Mouse (Mus musculus) G1E (cell line): ENCODE measurements at regions not wholly inside any gene's neighbourhood (a gene's known extent, or its start where the extent isn't known, plus 50 kb on each side); places are given as distances from the start of the nearest gene placed in this dataset.

Experiments
- ATAC-seq: 2 replicates; pipeline ENCODE4 v1.8.0; 2016; ENCODE audit warnings: mild to moderate bottlenecking; ENCODE audit not compliant: insufficient number of reproducible peaks, poor library complexity, low FRiP score, severe bottlenecking; ENCODE audit errors: extremely low read depth
- DNase-seq: peaks from one replicate; pipeline ENCODE4 v3.0.0; 2012; ENCODE audit warnings: low spot score
- H3K27me3 ChIP-seq: 2 replicates; pipeline ENCODE4 v1.6.1; 2012; ENCODE audit warnings: mild to moderate bottlenecking, low read length, inconsistent platforms; ENCODE audit not compliant: insufficient read depth
- H3K36me3 ChIP-seq: replicated peaks from 2 replicates; pipeline ENCODE3; 2012; ENCODE audit warnings: mild to moderate bottlenecking, inconsistent platforms
- H3K4me1 ChIP-seq: 2 replicates; pipeline ENCODE4 v1.6.1; 2012; ENCODE audit warnings: low read depth, low read length, inconsistent platforms, mixed read lengths; ENCODE audit not compliant: insufficient read depth
- H3K4me3 ChIP-seq: 2 replicates; pipeline ENCODE4 v1.5.1; 2012; ENCODE audit warnings: low read depth, mild to moderate bottlenecking, inconsistent platforms, low read length, moderate library complexity, mixed read lengths
- H3K9me3 ChIP-seq: replicated peaks from 2 replicates; pipeline ENCODE4 v1.6.1; 2012; ENCODE audit warnings: inconsistent platforms
- CTCF ChIP-seq: IDR thresholded peaks from 2 replicates; pipeline ENCODE4 v1.5.1; 2012; ENCODE audit warnings: low read depth, low read length, inconsistent platforms, mixed read lengths
- GATA1 ChIP-seq: IDR thresholded peaks from 2 replicates; pipeline ENCODE4 v1.6.1; 2012; ENCODE audit warnings: borderline replicate concordance, low read length, inconsistent platforms, mixed read lengths
- GATA2 ChIP-seq: IDR thresholded peaks from 2 replicates; pipeline ENCODE4 v1.6.1; 2012; ENCODE audit warnings: low read depth, low read length, inconsistent platforms, borderline replicate concordance
- POLR2AphosphoS5 ChIP-seq: IDR thresholded peaks from 2 replicates; pipeline ENCODE4 v1.6.1; 2012; ENCODE audit warnings: low read depth, low read length, inconsistent platforms; ENCODE audit not compliant: insufficient replicate concordance
- TAL1 ChIP-seq: conservative IDR thresholded peaks from 2 replicates; pipeline ENCODE4 v1.6.1; 2012; ENCODE audit warnings: low read depth, low read length, inconsistent platforms, mixed read lengths

- H3K36me3 ChIP-seq: no peaks in the 10 kb centered on the region
- H3K9me3 ChIP-seq: no peaks in the 10 kb centered on the region
- ATAC-seq (no peak), DNase-seq (no peak)
- no peak overlapping the region for H3K4me3 ChIP-seq
- TF ChIP-seq TAL1: no peak
- TF ChIP-seq GATA1: no peak
- no peaks in the 10 kb centered on the region for H3K27me3 ChIP-seq
- H3K4me1 ChIP-seq: no peaks in the 10 kb centered on the region
These were observed 125.1 kb downstream of the Lmo4 start for GRCm38 (mm10) chr3:144079960-144080359.

- TF ChIP-seq CTCF: no peak
- TF ChIP-seq TAL1: no peak
- no peak for TF ChIP-seq GATA2
- TF ChIP-seq GATA1: no peak
- Histone ChIP-seq H3K9me3 (no peaks in the 10 kb centered on the region), H3K4me3 (no peak overlapping the region), H3K36me3 (no peaks in the 10 kb centered on the region), H3K4me1 (no peaks in the 10 kb centered on the region), H3K27me3 (no peaks in the 10 kb centered on the region)
- ATAC-seq (no peak), DNase-seq (no peak)
These were observed 126.7 kb downstream of the Lmo4 start for GRCm38 (mm10) chr3:144078198-144078935.

DNA sequence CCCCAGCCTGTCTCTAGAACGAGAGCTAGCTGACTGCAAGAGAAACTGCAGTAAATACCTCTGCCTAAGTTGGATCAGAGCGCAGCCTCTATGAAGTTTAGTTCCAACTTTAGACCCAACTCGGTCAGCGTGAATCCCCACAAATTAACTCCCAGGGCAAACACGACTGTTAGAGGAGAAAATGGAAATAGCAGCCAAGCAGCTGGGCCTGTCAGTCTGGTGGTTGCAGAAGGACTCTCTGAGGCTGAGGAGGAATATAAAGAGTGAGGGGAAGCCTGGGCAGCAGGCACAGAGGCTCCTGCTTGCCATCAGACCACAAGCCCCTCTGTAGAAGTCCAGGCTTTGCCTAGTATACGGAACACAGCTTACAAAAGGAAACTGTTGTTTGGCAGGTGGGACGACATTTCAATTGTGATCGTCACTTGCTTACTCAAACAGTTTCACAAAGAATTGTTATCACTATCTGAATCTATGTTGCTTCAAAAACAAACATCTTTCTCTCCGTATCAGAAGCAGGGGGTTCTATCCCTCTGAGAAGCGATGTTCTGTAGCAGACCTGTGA, 135.0 kb downstream of the Lmo4 start:
- Histone ChIP-seq H3K4me3 (no peak overlapping the region), H3K9me3 (no peaks in the 10 kb centered on the region), H3K27me3 (no peaks in the 10 kb centered on the region), H3K4me1 (no peaks in the 10 kb centered on the region), H3K36me3 (no peaks in the 10 kb centered on the region)
- no peak for ATAC-seq
- TF ChIP-seq TAL1 (no peak), GATA2 (no peak)
- no peak for DNase-seq

GRCm38 (mm10) chr3:144067016-144067415, 138.0 kb downstream of the Lmo4 start:
- H3K36me3 ChIP-seq: no peaks in the 10 kb centered on the region
- no peak for ATAC-seq
- no peak for TF ChIP-seq CTCF
- TF ChIP-seq TAL1: no peak
- TF ChIP-seq GATA1: no peak
- TF ChIP-seq POLR2AphosphoS5: no peak
- TF ChIP-seq GATA2: no peak
- no peak for DNase-seq
- no peaks in the 10 kb centered on the region for H3K4me1 ChIP-seq
- no peaks in the 10 kb centered on the region for H3K9me3 ChIP-seq
- H3K4me3 ChIP-seq: no peak overlapping the region
- H3K27me3 ChIP-seq: no peaks in the 10 kb centered on the region

DNA sequence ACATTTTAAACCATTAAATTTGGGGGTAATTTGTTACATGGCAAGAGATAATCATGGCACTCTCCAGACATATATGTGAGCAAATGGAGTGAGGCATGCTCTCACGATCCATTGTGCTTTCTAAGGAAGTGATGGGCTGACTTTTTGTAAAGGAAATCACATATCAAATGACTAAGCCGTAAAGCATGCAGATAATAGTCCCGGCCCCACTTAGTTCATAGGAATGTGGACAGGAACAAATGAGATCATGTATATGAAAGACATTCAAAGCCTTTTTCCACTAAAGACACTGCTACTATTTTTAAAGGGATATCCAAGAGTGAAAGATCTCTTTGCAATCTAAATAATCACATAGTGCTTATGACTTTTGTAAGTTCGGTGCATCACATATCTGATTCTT, 146.9 kb downstream of the Lmo4 start:
- TF ChIP-seq CTCF: no peak
- TF ChIP-seq POLR2AphosphoS5: no peak
- no peak for TF ChIP-seq GATA1
- ATAC-seq (no peak), DNase-seq (no peak)

DNA sequence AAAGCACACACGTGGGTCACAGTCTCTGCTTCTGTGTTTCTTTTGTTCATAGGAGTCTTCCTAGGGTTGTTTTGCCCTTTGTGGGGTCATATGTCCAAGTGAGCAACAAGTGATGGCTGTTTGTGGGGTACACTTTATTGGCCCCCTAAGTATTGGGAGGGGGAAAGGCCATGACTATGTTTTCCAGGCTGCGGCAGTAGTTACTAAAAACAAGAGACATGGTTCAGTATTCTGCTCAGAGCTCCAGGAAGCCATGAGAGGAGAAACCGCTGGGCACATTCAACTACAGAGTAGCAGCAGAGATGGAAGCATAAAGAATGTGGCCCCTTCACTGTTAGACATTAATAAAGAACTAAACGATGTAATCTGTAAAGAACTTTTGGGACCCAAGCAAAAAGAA, 154.7 kb downstream of the Lmo4 start:
- Histone ChIP-seq H3K4me3 (no peak overlapping the region), H3K27me3 (no peaks in the 10 kb centered on the region), H3K9me3 (no peaks in the 10 kb centered on the region), H3K36me3 (no peaks in the 10 kb centered on the region), H3K4me1 (no peaks in the 10 kb centered on the region)
- no peak for TF ChIP-seq POLR2AphosphoS5
- no peak for TF ChIP-seq GATA2
- TF ChIP-seq GATA1: no peak
- TF ChIP-seq CTCF: no peak
- no peak for TF ChIP-seq TAL1
- DNase-seq: no peak
- ATAC-seq: no peak

More for the DNA sequence above, 146.9 kb downstream of the Lmo4 start:
- H3K9me3 ChIP-seq: 0 out of 2 replicates have a peak, but pooled peaks cover 2% of the 10 kb centered on the region
- no peaks in the 10 kb centered on the region for H3K36me3 ChIP-seq
- H3K27me3 ChIP-seq: no peaks in the 10 kb centered on the region
- H3K4me1 ChIP-seq: no peaks in the 10 kb centered on the region
- H3K4me3 ChIP-seq: no peak overlapping the region

DNA sequence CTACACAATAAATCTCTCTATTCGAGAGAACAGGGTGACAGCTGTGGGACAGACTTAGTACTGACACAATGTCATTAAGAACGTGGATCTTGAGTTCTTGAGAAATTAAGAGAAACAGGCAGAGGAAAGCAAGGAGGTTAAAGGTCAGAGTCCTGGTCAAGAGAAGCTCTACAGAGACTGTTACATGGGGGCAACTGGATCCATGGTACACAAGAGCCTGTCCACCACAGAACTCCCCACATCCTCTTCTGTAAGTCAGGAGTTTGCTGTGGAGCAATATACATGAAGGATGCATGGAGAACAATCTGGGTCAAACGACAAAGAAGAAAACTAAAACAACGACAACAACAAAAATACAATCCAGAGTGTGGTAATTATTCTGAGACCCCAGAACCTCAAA, 155.8 kb downstream of the Lmo4 start:
- Histone ChIP-seq H3K4me1 (no peaks in the 10 kb centered on the region), H3K4me3 (no peak overlapping the region), H3K9me3 (no peaks in the 10 kb centered on the region), H3K27me3 (no peaks in the 10 kb centered on the region), H3K36me3 (no peaks in the 10 kb centered on the region)
- TF ChIP-seq TAL1: no peak
- TF ChIP-seq CTCF: no peak
- TF ChIP-seq POLR2AphosphoS5: no peak
- no peak for TF ChIP-seq GATA1
- TF ChIP-seq GATA2: no peak
- no peak for DNase-seq
- ATAC-seq: no peak
